Mouse (Mus musculus) liver, postnatal 0 days (tissue): ENCODE data around the gene Slc39a11.

Experiments
- CTCF ChIP-seq: sonication (generic); IDR thresholded peaks from 2 replicates; pipeline ENCODE4 v1.5.1; 2016; ENCODE audit warnings: antibody characterized with exemption, low read depth
- EP300 ChIP-seq: IDR thresholded peaks from 2 replicates; pipeline ENCODE4 v1.6.1; 2016; ENCODE audit warnings: antibody characterized with exemption, low read depth, mild to moderate bottlenecking

GRCm38 (mm10) chr11:113409121-113409520 lies 240.8 kb downstream of the Slc39a11 start:
- peak; percentile 35 for TF ChIP-seq CTCF
- TF ChIP-seq EP300: no peak
